Mouse (Mus musculus) CH12.LX (cell line): ENCODE results near the gene Polr1d.

Experiments
- BHLHE40 ChIP-seq: IDR thresholded peaks from 2 replicates; pipeline ENCODE4 v1.6.1; 2011; ENCODE audit warnings: mild to moderate bottlenecking, low read depth, low read length, improper control_type of control experiment
- MXI1 ChIP-seq: IDR thresholded peaks from 2 replicates; pipeline ENCODE4 v1.6.1; 2011; ENCODE audit warnings: mild to moderate bottlenecking, low read depth, low read length, improper control_type of control experiment
- USF1 ChIP-seq: IDR thresholded peaks from 2 replicates; pipeline ENCODE4 v1.6.1; 2014; ENCODE audit warnings: low read depth, mild to moderate bottlenecking, inconsistent platforms, low read length, improper control_type of control experiment
- ZNF384 ChIP-seq: IDR thresholded peaks from 2 replicates; pipeline ENCODE4 v1.6.1; 2012; ENCODE audit warnings: low read depth, low read length, improper control_type of control experiment, inconsistent platforms

DNA sequence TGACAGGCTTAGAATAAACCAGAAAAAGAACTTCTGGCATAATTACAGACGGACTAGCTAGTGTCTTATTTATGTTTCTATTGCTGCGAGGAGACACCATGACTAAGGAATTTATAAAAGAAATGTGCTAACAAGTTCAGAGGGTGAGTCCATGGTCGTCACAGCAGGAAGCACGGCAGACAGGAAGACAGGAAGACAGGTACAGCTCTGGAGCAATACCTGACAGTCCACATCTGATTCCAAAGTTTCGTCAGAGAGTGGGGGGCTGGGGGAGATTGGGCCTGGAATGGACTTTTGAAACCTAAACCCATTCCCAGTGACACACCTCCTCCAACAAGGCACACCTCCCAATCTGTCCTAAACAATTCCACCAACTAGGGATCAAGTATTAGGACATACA is 9.9 kb upstream of the Polr1d start:
- no peak for TF ChIP-seq MXI1
- TF ChIP-seq BHLHE40: no peak
- no peak for TF ChIP-seq USF1
- no peak for TF ChIP-seq ZNF384
